ENCODE assay signal across 8 mouse cellular contexts in genomic region chr17:87377536-87377935, GRCm38 (mm10). TPM values are rescaled to one million over a fixed set of nuclear protein-coding genes. Genes with fewer than 3 reads are reported as not detected.
DNase-seq lines count a peak whose midpoint lies in the region; ATAC-seq lines count a peak whose summit lies in the region.

No protein-coding gene starts in this region.

- no peak overlapping the region for H3K9ac ChIP-seq in hindbrain, embryonic 14.5 days
- H3K9ac ChIP-seq in liver, embryonic 16.5 days (ENCODE audit: low read depth, low read length) = no peak overlapping the region
- H3K9ac ChIP-seq in heart, embryonic 12.5 days = no peak overlapping the region; the same call in 1 of the 2 replicates

- 51% methylated on average over 6 of the region's 6 CpGs for WGBS in hindbrain, embryonic 10.5 days
- WGBS in hindbrain, embryonic 14.5 days = 63% methylated on average over 6 of the region's 6 CpGs
- 69% methylated on average over 6 of the region's 6 CpGs for WGBS in liver, embryonic 16.5 days (ENCODE audit: insufficient replicate concordance)
- 74% methylated on average over 6 of the region's 6 CpGs for WGBS in heart, embryonic 12.5 days

- H3K27ac ChIP-seq in hindbrain, embryonic 10.5 days = peak overlapping the region; percentile 85
- no peak overlapping the region for H3K27ac ChIP-seq in hindbrain, embryonic 14.5 days
- peak overlapping the region; percentile 65 for H3K27ac ChIP-seq in brown adipose tissue, adult 24 weeks (replicated peaks; ENCODE audit: low read depth, low read length)
- H3K27ac ChIP-seq in liver, embryonic 16.5 days (ENCODE audit: low read length) = 0 out of 2 replicates have a peak overlapping the region, but pooled peaks have one; percentile 19
- H3K27ac ChIP-seq in heart, embryonic 12.5 days (ENCODE audit: poor library complexity, severe bottlenecking) = no peak overlapping the region

- no peaks in the 10 kb centered on the region for H3K27me3 ChIP-seq in hindbrain, embryonic 10.5 days (ENCODE audit: insufficient read depth, poor library complexity, severe bottlenecking)
- H3K27me3 ChIP-seq in hindbrain, embryonic 14.5 days (ENCODE audit: control insufficient read depth, insufficient read depth, low read length) = no peaks in the 10 kb centered on the region
- no peaks in the 10 kb centered on the region for H3K27me3 ChIP-seq in liver, embryonic 16.5 days (ENCODE audit: control insufficient read depth, insufficient read depth, low read depth, low read length)
- no peaks in the 10 kb centered on the region for H3K27me3 ChIP-seq in heart, embryonic 12.5 days (replicated peaks)

- H3K4me2 ChIP-seq in hindbrain, embryonic 14.5 days (replicated peaks) = no peak overlapping the region
- no peak overlapping the region for H3K4me2 ChIP-seq in liver, embryonic 16.5 days (ENCODE audit: low read depth, low read length)
- H3K4me2 ChIP-seq in heart, embryonic 12.5 days = no peak overlapping the region

- H3K36me3 ChIP-seq in hindbrain, embryonic 10.5 days = no peaks in the 10 kb centered on the region
- H3K36me3 ChIP-seq in hindbrain, embryonic 14.5 days (replicated peaks; ENCODE audit: control insufficient read depth, insufficient read depth) = no peaks in the 10 kb centered on the region
- no peaks in the 10 kb centered on the region for H3K36me3 ChIP-seq in liver, embryonic 16.5 days (ENCODE audit: control insufficient read depth, insufficient read depth)
- H3K36me3 ChIP-seq in heart, embryonic 12.5 days = no peaks in the 10 kb centered on the region

- peaks cover 65% of the 10 kb centered on the region for H3K4me1 ChIP-seq in hindbrain, embryonic 10.5 days (replicated peaks)
- H3K4me1 ChIP-seq in hindbrain, embryonic 14.5 days (replicated peaks; ENCODE audit: control insufficient read depth, insufficient read depth, low read length) = peaks cover 32% of the 10 kb centered on the region
- H3K4me1 ChIP-seq in brown adipose tissue, adult 24 weeks (ENCODE audit: control insufficient read depth, insufficient read depth, insufficient read length, low read length) = peaks cover 21% of the 10 kb centered on the region
- peaks cover 9% of the 10 kb centered on the region for H3K4me1 ChIP-seq in liver, embryonic 16.5 days (ENCODE audit: control insufficient read depth, low read depth, low read length)
- peaks cover 49% of the 10 kb centered on the region for H3K4me1 ChIP-seq in heart, embryonic 12.5 days (replicated peaks)

- ATAC-seq in hindbrain, embryonic 14.5 days (ENCODE audit: low FRiP score) = no peak
- peak; percentile 77 for ATAC-seq in liver, embryonic 16.5 days (ENCODE audit: low read depth)
- ATAC-seq in heart, embryonic 12.5 days (ENCODE audit: insufficient number of reproducible peaks, low FRiP score) = no peak

- H3K4me3 ChIP-seq in hindbrain, embryonic 10.5 days = no peak overlapping the region
- H3K4me3 ChIP-seq in hindbrain, embryonic 14.5 days (replicated peaks; ENCODE audit: low read length) = no peak overlapping the region
- H3K4me3 ChIP-seq in brown adipose tissue, adult 24 weeks (ENCODE audit: insufficient read depth, low read depth, low read length) = no peak overlapping the region
- H3K4me3 ChIP-seq in liver, embryonic 16.5 days (ENCODE audit: low read depth, low read length) = no peak overlapping the region
- no peak overlapping the region for H3K4me3 ChIP-seq in heart, embryonic 12.5 days

- DNase-seq in hindbrain, embryonic 10.5 days (ENCODE audit: low spot score) = peak; percentile 49
- DNase-seq in hindbrain, embryonic 14.5 days (ENCODE audit: low spot score) = no peak
- peak; percentile 41 for DNase-seq in kidney, adult 18-20 months
- peak; percentile 84 for DNase-seq in telencephalon, adult 2 months (ENCODE audit: low read depth, low spot score)
- no peak for DNase-seq in spleen, adult 18-20 months

- no peaks in the 10 kb centered on the region for H3K9me3 ChIP-seq in hindbrain, embryonic 10.5 days
- H3K9me3 ChIP-seq in hindbrain, embryonic 14.5 days (ENCODE audit: control insufficient read depth, low read length) = no peaks in the 10 kb centered on the region
- no peaks in the 10 kb centered on the region for H3K9me3 ChIP-seq in liver, embryonic 16.5 days (replicated peaks; ENCODE audit: control insufficient read depth, low read length)
- H3K9me3 ChIP-seq in heart, embryonic 12.5 days (replicated peaks) = peaks cover 4% of the 10 kb centered on the region; the same call in 1 of the 2 replicates

RNA-seq across cellular contexts. Expression of gene Stpg4, which starts 50.0 kb away (rescaled TPM):
- not detected in 2 replicates for polyA plus RNA-seq in hindbrain, embryonic 10.5 days (2016; fragmentation: Nextera tagmentation; extraction: Ambion mirVana)
- not detected in 2 replicates for polyA plus RNA-seq in hindbrain, embryonic 14.5 days (2014; fragmentation: Nextera tagmentation; extraction: Ambion mirVana)
- not detected in 2 replicates for polyA plus RNA-seq in brown adipose tissue, adult 24 weeks (2012; ENCODE audit: insufficient read depth, insufficient read length, missing spikeins)
- not detected in 2 replicates for polyA plus RNA-seq in liver, embryonic 16.5 days (2015; fragmentation: Nextera tagmentation; extraction: Ambion mirVana)
- not detected in 2 replicates for polyA plus RNA-seq in heart, embryonic 12.5 days (2016; fragmentation: Nextera tagmentation; extraction: Ambion mirVana)

Comparison
In these comparisons a context has a peak if more than half of its experiments do, and no peak if none do; other contexts are left out.
1. DNase-seq: peak in hindbrain, embryonic 10.5 days (single experiment), kidney, adult 18-20 months (single experiment) and telencephalon, adult 2 months (single experiment); none in hindbrain, embryonic 14.5 days (single experiment) and spleen, adult 18-20 months (0 of 2).
2. H3K27ac ChIP-seq: peak in hindbrain, embryonic 10.5 days (single experiment), brown adipose tissue, adult 24 weeks (single experiment) and liver, embryonic 16.5 days (single experiment); none in hindbrain, embryonic 14.5 days (single experiment) and heart, embryonic 12.5 days (single experiment).